Mouse (Mus musculus): Measurements from ENCODE around the gene Ptprg.

DNA sequence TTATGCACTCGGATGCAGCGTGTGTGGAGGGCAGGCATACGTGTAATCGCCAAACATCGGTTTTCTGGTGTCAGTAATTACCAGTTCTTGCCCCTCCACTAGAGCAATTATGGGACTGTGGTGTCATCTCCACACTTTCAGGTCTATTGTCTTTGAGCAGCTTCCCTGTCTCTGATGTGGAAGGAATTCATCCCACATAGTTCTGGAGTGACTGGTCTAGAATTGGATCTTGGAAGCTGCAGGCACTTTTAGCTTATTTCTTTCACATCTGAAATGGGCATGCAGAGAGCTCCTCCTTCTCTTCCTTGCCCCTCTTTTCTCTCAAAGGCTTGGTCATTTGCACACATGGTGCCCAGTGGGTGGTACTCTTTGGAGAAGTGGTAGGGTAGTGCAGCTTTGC, 363.9 kb downstream of the Ptprg start:
- TF ChIP-seq CTCF (IDR thresholded peaks at IDR 0.05; ENCODE audit: low read depth) (no peak), EP300 (IDR thresholded peaks at IDR 0.05; ENCODE audit: low read depth) (no peak)
